Mouse (Mus musculus): ENCODE data around the gene Mylip. TPM values are rescaled to one million over a fixed set of nuclear protein-coding genes. Genes with fewer than 3 reads are reported as not detected.

Gene Mylip
- total RNA-seq, 2 experiments from 2014 or later, result 13.6 to 15.9 TPM

DNA sequence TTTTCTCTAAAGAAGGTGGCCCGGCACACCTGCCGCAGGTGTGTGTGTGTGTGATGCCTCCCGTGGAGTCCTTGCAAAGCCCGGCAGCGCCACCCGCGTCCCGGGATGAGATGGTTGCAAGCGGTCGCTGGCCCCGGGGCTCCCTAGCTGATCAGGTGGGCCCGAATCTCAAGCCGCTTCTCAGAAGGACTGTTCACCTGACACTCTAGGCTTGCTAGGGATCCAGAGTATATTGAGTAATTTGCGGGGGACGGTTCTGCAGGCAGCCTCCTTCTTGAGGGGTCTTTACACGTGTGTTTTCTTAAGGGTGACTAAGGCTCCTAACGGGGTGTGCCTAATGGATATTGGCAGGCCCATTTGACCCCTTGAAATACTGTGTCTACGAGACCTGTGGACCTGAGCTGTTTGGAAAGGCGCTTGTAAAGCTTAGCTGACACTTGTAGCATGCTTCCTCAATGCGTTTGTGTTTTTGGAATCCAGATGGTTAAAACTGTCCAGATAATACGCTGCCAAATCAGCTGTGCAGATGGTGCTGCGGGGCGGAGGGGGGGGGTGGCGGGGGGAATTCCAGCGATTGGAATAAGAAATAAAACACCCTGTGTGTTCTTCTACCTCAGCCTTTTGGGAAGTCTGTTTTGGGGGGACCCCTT lies 895 bp downstream of the Mylip start:
- peak; percentile 46 to 53 for DNase-seq

DNA sequence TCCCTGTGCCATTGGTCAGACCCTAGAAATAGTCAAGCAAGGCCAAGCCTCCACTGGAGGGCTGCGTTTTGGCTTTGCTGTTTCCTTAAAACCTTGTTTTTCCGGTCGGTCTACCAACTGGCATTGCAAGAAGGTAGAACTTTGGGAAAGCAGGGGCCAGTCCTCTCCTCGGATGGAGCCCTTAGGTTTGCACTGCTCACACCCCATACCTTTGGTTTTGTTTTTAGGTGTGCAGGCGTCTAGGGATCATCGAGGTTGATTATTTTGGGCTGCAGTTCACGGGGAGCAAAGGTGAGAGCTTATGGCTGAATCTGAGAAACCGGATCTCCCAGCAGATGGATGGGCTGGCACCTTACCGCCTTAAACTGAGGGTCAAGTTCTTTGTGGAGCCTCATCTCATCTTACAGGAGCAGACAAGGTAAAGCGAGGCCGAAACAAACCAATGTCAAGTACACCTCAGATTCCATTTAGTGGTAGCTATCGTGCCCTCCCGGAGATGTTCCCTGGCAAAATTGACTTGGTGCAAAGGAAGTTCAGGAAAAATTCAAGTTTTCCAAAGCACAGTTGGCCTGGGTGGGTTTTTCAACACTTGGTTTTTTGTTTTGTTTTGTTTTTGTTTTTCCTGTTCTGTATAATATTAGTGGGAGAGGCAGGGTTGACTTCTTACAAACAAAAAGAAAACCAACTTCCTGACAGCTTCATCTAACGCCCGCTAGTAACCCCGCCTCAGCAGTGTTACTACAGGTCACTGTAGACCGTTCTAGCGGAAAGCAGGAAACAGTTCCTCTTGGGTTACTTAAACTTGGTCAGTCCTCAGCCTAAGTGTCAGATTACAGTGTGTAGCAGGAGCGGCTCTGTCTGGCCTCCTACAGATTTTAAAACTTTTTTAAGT lies 1.7 kb downstream of the Mylip start:
- peak; percentile 62 to 66 for DNase-seq
- intact Hi-C loops (cut with DNase I), result loop anchor here (2.0 to 5.0 kb wide), 2 partner anchors 51 to 86 kb away; no protein-coding TSS in a partner anchor

More for the DNA sequence above, 895 bp downstream of the Mylip start:
- intact Hi-C loops (cut with DNase I), result loop anchor here (2.0 to 5.0 kb wide), 2 partner anchors 52 to 86 kb away; no protein-coding TSS in a partner anchor

DNA sequence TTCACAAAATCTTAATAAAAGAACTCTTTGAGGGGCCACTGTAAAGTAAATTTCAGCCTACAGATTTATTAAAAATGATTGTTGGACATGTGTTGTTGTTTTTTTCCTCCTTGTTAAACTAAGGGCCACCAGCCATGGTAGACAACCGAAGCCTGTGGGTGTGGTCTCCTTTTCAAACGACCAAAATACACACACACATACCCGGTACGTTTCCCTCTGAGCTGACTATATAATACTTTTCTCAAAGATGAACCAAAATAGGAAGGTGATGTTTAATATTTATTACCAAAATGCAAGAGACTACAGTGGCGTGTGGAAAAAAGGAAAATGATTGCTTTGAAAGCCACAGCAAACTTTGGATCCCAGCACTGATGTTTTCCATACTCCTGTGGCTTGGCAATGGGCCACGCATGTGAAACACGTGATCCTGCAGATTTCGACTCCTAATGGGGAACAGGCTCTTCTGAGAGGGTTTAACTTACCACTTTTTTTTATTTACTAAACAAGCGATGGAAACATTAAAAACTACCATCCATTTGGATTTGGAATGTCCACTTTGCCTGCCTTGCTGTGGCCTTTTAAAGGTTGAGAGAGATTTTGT lies 2.4 kb downstream of the Mylip start:
- intact Hi-C loops (cut with DNase I), result loop anchor here (2.0 to 5.0 kb wide), 2 partner anchors 50 to 85 kb away; no protein-coding TSS in a partner anchor
- peak; percentile 58 to 66 for DNase-seq

DNA sequence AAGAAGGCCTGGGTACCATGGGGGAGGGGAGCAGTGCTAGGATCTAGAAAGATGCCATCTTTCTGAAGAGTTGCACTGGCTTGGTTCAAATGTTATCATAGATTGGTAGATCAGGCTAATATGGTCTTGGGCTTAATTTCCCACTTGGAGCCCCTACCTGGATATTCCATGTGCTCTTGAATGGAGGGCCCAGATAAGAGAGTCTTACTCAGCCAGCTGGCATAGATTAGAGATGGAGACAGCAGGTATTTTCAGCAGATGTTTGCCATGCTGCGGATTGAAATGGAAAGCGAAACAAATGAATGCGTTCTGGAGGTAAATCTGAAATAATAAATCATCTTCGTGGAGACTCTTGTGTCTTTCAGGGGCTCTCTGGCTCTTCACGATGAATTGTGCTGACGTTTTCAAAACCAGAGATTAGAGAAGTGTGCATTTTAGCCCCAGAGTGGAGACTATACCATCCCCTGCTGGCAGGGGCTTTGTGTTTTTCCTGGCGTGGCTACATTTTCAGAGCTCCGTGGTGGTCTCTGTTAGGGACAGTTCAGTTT lies 4.8 kb downstream of the Mylip start:
- intact Hi-C loops (cut with DNase I), result loop anchor here (5.0 kb wide), 1 partner anchor 48 kb away; no protein-coding TSS in a partner anchor
- DNase-seq, result no peak

DNA sequence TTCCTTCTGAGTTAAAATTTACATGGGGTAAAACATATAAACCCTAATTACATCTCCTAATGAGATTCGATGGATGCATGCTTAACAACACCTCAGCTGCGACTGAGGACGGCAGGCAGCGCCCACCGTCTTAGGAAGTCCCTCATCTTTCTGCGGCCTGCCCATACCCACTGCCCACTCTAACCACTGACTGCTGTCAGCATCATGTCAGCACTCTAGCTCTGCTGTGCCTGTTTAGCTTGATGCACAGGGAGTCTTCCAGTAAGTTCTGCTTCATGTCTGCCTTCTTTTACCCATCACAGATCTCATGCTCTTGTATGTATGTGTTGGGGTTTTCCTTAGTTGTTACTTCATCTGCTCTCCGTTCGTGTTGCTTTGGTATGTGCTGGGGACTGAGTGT lies 7.2 kb downstream of the Mylip start:
- intact Hi-C loops (cut with DNase I), result no loop called here
- no peak for DNase-seq

DNA sequence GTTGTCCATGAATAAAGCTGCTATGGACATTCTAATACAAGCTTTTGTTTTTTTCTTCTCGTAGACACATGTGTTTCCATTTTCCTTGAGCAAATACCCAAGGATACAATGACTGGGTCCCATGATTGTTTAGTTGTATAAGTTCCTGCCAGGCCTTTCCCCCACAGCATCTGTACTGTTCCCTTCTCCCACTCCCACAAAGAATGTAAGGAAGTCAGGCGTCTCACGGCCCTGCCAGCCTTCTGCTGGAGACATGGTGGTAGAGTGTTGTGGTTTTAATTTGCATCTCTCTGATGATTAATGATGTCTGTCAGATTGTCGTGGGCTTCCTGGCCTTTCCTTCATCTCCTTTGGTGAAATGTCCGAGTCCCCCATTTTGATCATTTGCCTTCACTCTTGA lies 7.7 kb downstream of the Mylip start:
- no peak for DNase-seq
- intact Hi-C loops (cut with DNase I), result no loop called here

DNA sequence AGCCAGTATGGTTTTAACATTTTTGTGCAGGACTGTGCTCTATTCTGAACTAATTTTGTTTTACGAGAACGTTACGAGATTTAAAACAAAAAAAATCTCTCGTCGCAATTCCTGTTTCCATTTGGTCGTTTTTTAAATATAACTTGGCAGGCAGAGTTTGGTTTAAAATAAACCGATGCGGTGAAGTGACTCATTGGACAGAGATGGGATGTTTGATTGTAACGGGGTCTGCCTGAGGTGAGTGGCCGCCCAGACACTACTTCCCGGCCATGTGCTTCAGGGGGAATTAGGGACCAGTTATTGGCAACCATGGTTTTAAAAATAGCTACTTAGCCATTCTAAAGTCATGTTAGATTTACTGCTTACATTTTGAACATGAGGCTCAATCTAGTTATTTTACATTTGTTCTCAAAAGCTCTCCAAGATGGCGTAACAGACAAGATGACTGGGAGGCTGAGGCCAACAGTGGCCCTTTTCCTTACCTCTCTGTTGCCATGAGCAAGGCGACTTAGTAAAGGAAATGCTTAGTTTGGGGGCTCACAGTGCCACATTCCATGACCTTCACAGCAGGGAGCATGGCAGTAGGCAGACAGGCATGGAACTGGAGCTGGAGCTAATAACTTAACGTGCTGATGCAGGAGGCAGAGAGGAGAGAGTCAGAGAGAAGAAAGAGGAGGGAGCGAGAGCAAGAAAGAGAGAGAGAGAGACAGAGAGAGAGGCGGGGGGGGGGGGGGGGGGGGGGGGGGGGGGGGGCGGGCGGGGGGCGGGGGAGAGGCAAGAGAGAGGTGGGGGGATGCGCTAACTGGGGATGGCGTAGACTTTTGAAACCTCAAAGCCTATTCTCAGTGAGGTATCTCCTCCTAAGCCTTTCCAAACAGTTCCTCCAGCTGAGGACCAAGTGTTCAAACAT lies 8.6 kb downstream of the Mylip start:
- no peak for DNase-seq
- intact Hi-C loops (cut with DNase I), result no loop called here

DNA sequence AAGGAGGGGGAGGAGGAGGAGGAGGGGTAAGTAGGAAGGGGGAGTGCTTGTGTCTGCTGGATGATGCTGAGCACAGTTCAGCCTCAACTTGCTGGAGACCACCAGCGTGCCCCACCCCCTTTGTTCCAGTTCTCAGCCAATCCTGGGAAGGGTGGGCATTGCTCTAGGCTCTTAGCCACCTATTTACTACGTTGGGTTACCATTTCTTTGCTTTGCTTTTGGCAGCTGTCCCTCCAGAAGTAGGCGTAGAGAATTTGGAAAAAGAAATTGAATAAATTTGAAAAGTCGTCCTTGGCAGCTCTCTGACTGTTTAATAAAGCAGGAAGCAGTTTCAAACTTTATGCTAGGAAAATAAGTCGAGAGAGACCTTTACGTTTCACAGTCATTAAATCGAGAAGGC lies 11.2 kb downstream of the Mylip start:
- intact Hi-C loops (cut with DNase I), result no loop called here
- no peak for DNase-seq

DNA sequence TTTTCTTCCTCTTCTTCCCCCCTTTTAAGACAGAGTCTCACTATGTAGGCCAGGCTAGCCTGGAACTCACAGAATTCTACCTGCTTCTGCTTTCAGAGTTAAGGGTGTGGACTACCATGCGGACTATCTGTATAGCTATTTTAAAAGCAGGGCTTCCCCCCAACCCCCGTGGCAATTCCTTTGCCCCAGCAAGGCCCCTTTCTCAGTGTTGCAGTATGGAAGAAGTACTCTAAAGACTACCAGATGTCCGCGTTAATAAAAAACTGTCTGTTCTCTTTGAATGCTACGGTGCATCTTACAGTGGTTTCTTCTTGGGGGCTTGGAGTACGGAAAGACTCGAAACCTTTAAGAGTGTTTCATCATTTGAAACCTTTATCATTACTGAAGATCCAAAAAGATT lies 12.3 kb downstream of the Mylip start:
- intact Hi-C loops (cut with DNase I), result no loop called here

DNA sequence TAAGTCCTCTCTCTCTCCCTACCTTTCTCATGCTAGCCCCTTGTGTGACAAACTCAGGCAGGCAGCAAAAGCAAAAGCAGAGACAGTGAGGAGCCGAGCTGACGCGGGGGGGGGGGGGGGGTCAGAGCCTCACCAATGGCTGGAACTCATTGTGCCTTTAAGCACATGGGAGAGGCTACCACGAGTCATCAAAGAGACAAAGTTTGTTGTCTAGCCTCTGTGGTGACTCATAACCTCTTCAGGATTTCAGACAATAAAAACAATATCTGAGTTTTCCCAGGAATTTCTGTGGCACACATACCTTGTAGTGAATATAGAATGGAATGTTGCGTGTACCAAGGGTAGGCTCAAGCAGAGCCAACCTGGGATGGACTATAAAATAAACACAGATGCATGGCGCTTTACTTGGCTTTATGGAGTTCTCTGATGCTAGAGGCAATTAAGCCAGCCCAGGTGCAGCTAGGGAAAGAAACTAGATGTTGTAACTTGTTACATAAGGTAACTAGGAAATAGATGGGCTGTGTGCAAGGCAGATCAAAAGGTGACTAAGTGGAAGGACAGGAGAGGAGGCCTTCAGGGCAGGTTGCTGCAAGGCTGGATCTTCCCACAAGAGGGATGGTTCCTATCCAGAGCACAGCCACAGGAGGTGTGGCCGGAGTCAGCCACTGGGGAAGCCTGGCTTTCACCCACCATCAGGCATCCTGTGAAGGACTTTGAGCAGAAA lies 12.9 kb downstream of the Mylip start:
- intact Hi-C loops (cut with DNase I), result no loop called here
- no peak for DNase-seq

More for the DNA sequence above, 12.3 kb downstream of the Mylip start:
- no peak for DNase-seq

DNA sequence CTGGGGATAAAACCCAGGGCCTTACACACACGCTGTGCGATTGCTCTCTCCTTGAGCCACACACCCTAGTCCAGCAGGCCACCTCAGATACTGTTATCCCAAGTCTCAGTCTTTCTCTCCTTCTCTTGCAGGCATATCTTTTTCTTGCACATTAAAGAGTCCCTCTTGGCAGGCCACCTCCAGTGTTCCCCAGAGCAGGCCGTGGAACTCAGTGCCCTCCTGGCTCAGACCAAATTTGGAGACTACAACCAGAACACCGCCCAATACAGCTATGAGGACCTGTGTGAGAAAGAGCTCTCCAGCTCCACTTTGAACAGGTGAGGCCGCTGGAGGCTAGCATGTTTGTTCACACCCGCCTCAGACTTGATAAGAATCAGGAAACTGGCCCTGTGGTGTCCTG lies 14.7 kb downstream of the Mylip start:
- no peak for DNase-seq
- intact Hi-C loops (cut with DNase I), result no loop called here

DNA sequence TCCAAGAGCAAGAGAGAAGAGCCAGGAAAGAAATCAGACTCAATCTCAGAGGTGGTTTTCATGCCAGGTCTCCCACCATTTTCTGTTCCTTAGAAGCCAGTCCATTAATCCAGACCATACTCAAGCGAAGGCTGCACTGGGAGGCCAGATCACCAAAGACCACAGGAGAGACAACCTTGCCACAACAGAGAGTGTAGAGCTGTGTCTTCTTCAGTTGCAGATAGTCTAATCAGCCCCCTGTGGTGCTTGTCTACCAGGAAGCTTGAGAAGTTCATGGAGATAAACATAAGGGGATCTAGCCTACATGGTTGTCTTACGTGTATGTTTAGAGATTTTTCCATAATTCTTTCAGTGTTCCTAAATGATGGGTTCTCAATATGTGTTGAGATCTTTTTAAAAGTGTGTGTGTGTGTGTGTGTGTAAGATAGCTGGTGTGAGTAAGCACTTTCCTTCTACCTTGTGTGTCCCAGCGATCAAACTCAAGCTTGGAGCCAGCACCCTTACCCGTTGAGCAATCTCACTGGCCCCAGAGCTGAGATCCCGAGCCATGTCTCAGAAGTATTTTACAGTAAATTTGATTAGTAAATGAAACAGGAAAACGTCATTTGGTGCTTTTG lies 15.8 kb downstream of the Mylip start:
- intact Hi-C loops (cut with DNase I), result no loop called here
- no peak for DNase-seq

DNA sequence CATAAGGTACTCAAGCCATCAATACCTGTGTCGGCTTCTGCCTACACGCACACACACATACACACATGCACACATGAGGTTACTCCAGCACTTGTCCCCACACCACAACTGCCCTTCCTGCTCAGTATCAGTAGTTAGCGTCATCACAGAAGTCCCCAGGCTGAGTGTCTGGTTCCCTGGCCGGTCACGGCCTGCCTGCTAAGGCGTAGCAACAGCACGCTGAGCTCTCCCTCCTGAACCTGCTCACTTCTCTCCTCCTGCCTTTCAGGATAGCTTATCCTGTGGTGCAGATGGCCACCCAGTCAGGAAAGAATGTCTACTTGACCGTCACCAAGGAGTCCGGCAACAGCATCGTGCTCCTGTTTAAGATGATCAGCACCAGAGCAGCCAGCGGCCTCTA lies 16.7 kb downstream of the Mylip start:
- no peak for DNase-seq
- intact Hi-C loops (cut with DNase I), result no loop called here

DNA sequence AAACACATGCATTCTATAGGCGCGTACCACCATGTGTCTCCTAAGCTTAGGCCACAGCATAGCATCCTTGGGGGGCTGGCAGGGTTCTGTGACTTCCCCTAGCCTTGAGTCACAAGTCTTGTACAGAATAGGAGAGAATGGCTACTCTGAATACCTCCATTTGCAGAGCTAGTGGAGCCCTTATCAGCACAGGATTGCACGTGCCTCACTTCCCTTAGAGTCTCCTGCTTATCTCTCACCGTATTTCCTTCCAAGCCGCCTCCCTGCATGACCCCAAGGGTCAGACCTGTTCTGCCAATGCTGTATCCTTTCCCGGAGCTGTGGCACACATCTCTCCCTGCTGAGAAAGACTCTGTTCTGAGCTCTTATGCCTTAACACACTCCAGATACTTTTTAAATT lies 17.2 kb downstream of the Mylip start:
- DNase-seq, result no peak
- intact Hi-C loops (cut with DNase I), result no loop called here

DNA sequence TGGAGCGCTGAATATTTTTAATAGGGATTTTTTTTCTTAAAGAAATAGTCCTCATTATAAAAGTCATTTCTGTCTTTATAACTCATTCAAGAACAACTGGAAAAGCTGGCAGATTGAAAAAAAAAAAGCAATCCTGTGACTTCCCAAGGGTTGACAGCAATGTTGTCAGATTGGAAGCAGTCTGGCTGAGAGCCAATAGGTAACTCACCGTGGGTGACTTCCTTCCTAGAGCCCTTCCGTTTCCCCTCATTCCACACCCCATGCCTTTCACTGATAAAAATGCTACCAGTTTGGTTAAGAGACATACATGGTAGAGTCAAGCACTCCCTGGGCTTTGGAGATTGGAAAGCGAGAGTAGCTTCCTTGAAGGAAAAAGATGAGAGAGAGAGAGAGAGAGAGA lies 21.4 kb downstream of the Mylip start:
- intact Hi-C loops (cut with DNase I), result no loop called here
- no peak for DNase-seq

DNA sequence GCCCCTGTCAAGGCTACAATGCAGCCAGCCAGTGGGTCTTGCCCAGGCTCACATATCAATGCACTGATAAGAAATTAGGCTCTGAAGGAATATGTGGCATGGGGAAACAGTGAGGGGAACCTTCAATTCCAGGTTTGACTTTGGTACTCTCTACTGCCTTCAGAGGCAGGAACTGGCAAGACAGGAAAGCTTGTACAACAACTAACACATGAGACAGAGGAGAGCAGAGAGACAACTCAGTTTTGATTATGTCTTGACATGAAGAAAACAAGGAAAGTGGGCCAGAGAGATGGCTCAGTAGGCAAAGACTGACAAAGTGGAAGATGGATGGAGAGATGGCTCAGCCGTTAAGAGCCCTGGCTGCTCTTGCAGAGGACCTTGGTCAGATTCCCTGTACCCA lies 23.5 kb downstream of the Mylip start:
- no peak for DNase-seq
- intact Hi-C loops (cut with DNase I), result no loop called here

DNA sequence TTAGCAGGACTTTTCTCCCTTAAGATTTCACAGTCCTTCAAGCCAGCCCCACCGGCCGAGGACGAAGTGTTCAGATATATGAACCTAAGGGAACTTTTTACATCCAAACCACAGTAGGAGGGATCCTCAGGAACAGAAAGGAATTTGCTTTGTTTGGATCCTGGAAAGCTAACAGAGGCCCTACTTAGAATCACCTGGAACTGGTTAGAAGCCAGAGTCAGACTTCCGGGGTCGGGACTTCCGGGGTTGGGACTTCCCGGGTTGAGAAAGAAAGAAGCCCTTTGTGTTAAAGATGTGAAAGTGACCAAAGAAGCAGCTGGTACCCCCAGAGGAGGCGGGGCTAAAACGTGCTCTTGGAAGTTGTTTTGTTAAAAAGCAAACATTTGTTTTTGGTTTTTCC lies 24.5 kb downstream of the Mylip start:
- no peak for DNase-seq
- intact Hi-C loops (cut with DNase I), result no loop called here

DNA sequence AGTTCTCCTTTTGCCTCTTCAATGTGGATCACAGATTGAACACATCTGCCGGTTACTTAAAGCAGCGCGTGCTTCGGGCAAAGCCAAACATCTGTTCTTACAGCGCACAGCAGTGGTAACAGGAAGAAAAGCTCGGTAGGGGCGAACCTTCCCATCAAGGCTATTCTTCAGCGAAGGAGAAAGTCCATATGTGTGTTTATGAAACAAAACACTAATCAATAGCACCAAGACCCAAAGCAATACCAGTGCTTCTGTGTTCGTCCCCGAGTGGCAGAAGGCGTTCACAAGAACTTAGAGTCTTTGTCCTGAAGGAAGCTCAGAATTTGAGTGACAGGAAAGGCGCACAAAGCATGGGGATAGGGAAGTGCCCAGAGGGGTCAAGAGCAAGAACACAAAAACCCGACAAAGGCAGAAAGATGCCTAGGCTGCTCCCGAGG lies 27.1 kb downstream of the Mylip start:
- DNase-seq, result peak; percentile 34 to 51
- intact Hi-C loops (cut with DNase I), result no loop called here

DNA sequence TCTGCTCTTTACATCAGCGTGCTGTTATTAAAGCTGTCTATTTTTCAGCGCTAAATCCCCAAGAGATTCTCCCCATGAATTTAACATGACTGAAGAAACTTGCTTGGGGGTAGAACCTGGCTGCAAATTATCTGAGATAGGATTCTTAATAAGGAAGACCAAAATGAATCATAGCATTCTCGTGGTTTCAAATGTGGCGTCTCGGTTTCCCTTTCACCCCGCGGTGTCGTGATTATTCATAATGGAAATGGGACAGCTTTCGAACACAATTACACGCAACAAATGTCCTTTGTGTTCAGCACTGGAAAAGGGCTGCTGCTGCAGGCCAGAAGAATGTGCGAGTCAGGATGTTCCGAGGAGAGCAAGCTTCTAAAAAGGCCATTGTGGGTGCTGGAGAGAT lies 29.4 kb downstream of the Mylip start:
- intact Hi-C loops (cut with DNase I), result no loop called here
- no peak for DNase-seq

All from heart, postnatal 10 days (tissue).